Mouse (Mus musculus): ENCODE data around the gene Dus1l.
A peak's percentile ranks its signal among the peaks of the same experiment; 100 is the strongest.
"Not testable (repeated sequence)": the region's sequence is repeated elsewhere in the genome, so short reads cannot be mapped to it uniquely, and the experiment has no call there.

The Dus1l gene

DNA sequence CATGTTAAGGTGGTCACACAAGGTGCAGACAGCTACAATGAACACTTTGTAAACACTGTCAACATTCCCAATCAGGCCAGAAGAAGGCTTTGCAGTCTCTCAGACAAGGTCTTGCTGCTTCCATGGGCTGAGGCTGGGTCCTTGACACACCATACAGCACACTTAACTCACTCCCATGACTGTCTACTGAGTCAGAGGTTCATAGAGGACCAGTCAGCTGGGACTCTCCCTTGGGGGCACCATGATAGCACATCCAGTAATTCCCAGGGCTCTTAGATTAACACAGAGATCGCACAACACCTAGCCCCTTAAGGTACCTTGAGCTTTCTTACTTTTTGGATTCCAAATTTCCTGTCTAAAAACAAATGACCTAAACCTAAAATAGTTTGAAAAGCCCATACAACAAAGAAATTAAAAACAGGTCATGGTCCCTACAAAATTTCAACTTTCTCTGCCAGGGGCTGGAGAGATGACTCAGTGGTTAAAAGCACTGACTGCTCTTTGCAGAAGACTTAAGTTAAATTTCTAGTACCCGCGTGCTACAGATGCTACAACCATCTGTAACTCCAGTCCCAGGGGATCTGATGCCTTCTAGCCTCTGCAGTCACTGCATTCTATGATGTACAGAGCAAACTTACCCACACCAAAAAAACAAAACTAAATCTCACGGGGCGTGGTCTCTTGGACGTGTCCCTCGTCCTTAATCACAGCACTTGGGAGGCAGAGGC, 22.6 kb downstream of the Dus1l start:
- DNase-seq: peak in 1 of 2 experiments; percentile 3

DNA sequence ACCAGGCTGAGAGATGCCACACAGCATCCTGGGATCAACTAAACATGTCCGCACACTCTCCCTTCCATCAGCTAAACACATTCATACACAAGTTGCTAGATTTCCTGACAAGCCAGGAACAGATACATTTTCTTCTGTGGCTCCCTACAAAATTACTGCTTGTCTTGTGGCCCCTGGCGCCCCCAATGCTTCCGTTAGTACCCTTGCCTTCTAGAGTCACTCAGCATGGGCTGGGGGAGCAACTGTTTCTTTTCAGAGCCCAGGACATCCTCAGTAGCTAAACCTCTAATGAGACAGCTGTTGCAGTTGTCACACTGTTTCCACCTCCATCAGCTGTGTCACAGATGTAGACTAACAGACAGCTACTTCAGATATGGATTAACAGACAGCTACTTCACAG, 23.5 kb downstream of the Dus1l start:
- peak in 1 of 2 experiments; percentile 22 for DNase-seq

DNA sequence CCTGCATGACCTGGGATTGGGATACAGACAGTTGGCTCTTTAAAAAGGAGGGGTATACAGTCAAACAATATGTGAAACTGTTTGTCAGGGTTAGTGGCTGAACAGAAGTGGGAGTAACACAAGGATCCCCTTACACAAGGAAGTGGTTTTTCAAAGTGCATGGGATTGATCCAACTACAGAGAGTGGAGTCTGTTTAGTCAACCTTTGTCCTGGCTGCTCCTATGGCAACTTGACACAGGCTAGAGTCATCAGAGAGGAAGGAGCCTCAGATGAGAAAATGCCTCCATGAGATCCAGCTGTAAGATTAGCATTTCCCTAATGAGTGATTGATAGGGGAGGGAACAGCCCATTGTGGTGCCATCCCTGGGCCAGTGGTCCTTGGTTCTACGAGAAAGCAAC, 28.0 kb downstream of the Dus1l start:
- no peak for DNase-seq

DNA sequence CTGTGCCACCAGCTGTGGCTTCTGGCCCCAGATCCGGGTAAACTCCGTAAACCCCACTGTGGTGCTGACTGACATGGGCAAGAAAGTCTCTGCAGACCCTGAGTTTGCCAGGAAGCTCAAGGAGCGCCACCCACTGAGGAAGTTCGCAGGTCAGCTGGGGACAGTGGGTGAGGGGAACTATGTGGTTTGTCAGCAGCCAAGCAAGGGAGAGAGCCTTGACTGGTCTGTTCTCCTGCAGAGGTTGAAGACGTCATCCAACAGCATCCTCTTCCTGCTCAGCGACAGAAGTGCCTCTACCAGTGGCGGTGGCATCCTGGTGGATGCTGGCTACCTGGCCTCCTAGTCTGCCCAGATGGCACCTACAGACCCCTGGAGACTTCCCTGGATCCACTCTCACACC, 29.2 kb downstream of the Dus1l start:
- peak in 1 of 2 experiments; percentile 9 for DNase-seq

DNA sequence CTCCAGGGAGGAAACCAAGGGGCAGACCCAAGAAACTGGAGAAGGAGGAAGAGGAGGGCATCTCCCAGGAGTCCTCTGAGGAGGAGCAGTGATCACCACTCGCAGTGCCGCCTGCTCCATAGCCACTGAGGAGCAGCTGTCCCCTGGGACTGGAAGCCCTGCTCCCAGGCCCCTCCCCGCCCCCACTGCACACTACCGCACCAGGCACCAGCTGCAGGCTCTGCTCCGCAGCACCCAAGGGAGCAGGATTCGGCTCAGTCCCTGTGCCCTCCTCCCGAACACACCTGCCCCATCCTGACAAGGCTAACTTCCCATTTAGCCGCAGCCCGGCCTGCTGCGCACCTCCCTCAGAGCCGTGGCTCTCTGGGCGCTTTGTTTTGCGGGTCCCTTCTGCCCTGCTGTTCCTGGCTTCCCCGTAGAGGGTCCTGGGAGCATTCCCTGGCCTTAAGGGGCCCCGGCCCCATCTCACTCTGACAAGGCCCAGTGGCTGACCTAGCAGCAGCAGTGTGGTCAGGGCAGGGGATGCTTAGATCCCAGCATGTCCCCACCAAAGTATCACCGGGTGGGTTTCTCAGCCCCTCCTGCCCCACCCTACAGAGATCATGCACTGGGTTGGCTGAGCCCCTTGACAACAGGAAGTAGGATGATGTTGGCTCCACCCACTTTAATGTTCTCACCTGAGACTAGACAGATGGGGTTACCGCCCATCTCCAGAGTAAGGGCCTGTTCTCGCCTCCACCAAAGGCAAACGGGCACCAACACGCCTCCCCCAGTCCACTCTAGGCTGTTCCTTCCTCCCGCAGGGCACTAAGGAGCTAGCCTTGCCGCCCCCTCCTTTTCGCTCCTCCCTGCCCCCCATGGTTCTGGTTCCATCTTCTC, 32.8 kb downstream of the Dus1l start:
- not testable (repeated sequence) for DNase-seq

DNA sequence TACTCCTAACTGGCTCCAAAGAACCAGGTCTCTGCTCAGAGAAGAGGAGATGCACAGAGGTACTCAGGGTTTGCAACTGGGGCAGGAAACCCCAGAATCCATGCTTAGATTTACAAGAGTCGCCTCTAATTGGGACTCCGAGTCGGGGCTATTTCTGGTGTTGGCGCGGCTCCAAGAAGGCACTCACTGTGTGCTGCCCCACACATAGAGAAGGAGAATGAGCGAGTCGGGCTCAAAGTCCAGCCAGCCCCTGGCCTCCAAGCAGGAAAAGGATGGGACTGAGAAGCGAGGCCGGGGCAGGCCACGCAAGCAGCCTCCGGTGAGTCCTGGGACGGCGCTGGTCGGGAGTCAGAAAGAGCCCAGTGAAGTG, 33.5 kb downstream of the Dus1l start, which contains the start of gene Hmga1b:
TSS of gene Hmga1b (plus strand) at position 123 of the 370 bp plus-strand sequence.
- peak in 1 of 2 experiments; percentile 45 for DNase-seq

DNA sequence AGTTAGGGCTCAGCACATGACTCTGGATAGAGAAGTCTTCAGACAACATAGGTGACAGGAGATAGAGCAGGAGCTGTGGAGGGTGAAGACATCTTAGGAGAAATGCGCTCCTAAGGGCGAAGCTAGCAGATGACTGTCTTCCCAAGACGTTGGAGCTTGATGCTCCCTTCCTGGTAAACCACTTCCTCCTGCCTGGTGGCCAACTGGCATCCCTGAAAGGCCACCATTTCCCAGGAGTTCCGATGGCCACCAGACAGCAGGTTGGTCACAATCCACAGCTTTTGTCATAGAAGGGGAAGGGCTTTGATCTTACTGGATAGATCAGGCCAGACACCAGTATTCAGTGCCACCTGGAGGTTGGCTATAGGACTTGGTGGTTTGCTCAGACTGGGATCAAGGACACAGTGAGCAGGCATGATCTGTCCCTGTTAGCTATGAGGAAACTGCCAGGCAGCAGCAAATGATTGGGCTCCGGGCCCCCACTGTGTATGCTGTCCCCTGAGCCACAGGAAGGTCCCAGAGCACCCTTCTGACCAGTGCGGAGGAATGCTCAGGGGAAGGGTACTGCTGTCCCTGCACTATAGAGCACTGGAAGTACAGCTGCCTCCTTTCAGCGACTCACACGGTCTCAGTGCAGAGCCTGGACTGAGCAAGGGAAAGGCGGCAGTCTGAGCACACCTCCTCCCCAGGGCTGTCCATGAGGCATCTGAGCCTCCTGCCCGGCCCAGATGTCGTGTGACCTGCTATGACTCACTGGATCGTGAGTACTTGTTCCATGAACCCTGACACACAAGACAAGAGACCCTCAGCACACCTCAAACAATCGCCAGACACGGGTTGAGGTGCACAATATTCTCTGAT, 34.2 kb downstream of the Dus1l start:
- DNase-seq: peak in 1 of 2 experiments; percentile 28

DNA sequence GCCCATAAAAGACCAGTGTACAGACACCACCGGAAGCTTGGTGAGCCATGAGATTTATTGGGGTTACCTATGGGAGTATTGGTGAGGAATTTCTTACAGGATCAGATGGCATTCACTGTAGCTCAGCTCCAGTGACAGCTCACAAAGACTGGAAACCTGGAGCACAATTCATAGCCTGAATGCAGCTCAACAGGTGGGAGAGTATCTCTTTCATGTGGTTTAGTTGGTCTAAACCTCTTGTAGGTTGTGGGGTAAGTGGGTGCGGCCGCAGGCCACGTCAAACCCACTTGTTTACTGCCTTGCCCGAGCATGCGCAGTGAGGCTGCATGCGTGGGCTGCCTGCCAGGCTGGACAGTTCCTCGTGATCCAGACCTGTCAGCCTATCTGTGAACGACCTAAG, 36.0 kb downstream of the Dus1l start:
- peak in 1 of 2 experiments; percentile 39 for DNase-seq

DNA sequence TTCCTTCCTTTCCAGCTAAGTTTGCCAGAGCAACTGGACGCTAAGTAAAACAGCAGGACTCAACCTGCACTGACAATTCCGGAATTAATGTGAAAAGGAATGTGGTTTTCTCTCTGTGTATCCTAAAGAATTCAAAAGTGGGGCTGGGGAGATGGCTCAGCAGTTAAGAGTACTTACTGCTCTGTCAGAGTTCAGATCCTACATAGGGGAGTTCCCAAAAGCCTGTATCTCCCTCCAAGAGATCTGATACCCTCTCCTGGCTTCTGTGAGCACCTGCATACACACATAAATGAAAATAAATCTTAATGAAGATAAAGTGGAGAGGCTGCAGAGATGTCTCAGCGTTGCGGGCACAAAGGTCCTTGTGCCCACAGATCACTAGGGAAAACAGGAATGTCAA, 44.6 kb downstream of the Dus1l start:
- no peak for DNase-seq

DNA sequence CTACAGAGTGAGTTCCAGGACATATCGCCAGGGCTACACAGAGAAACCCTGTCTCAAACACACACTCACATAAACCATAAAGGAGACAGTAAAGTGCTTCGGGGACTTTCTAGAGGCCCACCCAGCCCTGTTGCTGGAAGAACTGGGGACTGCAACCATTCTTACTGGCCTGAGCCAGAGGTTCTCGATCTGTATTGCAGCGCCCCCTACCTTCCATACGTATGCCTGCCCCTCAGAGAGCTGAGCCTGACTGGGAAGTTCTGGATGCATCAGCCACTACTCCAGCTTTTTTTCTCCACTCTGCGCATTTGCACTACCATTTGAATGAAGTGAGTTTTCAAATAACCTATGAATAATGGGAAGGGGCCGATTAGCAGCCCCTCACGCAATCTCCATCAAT, 46.8 kb downstream of the Dus1l start:
- DNase-seq: peak; percentile 61 to 66

DNA sequence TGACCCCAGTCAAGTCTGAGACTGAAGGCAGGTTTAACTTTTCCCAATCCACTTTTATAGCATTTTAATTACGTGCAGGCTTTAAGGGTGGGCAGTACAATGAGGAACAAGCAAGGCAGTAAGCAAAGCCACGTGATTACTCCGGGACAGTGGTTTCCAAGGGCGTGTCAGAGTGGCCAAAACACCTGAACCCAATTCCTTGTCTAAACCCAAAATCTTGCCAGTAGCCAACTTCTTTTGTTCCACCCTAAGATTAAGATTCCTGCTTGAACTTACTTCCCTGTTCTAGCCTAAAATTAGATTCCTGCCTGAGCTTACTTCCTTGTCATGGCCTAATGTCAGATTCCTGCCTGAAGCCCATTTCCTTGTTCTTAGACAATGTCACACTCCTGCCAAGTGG, 48.2 kb downstream of the Dus1l start:
- peak in 1 of 2 experiments; percentile 49 for DNase-seq

DNA sequence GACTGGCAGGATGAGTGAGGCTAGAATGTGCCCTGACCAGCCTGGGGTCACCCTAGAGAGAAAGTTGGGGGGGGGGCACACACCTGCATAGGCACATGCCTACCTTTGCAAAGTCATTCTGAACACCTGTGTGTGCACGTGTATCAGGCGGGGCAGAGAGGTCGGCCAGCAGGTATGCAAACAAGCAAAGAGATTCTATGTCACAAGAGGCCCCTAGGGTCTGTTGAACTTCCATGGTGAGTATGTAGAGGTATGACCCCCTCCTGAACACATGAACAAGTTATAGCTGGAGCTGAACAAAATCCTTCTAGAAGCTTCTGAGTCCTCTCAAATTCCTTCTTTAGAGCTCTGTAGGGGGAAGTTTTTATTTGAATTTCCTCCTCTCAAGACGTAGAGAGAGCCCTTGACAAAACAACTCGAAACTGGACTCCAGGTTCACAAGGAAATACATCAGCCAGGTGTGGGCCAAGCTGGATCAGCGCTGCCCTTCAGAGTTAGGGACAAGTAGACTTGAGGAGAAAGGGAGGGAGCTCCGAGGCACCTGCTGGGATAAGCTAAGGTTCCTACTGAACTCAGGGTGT, 52.0 kb downstream of the Dus1l start:
- no peak for DNase-seq

DNA sequence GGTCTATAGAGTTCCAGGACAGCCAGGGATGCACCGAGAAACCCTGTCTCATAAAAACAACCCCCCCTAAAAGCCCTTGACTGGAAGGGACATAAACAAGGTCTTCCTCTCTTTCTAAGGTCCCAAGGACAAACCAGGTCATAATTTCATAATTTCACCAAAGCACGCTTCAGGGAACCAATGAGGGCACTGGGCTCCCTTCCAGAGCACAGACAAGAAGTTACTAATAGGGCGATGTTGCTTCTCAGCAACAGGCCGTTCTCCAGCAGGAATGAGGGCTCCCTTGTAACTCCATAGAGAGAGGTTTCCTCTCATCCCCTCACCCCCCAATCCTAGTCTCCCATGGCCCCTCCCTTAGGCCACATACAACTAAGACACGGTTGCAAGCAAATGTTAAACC, 55.2 kb downstream of the Dus1l start:
- no peak for DNase-seq
